Mouse (Mus musculus): ENCODE measurements at regions not wholly inside any gene's neighbourhood (a gene's known extent, or its start where the extent isn't known, plus 50 kb on each side); places are given as distances from the start of the nearest gene placed in this dataset.

DNA sequence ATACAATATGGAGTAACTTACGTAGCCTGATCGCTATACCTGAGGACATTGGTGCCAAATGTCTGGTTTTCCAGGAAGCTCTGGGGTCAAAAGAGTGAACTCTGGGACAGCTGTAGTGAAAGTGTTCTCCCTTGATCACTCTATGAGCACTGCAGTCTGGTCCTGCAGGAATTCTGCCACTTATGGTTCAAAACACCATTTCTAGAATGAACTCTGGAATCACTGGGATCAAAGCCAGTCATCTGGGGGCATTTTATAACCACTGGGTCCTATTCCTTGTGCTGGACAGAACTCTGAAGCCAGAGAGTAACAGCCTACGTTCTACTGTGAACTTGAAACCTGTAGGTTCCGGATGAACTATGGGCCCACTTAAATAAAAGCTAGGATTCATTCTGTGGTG lies 173.5 kb upstream of the Nrip1 start:
- Histone ChIP-seq H3K4me3 (ENCODE audit: control insufficient read depth, low read depth, low read length) (no peak overlapping the region), H3K4me1 (ENCODE audit: control insufficient read depth, insufficient read depth, low read length) (no peaks in the 10 kb centered on the region), H3K27me3 (ENCODE audit: control insufficient read depth, insufficient read depth, low read length) (no peaks in the 10 kb centered on the region), H3K27ac (ENCODE audit: control insufficient read depth, insufficient read depth, low read depth, low read length) (no peak overlapping the region), H3K36me3 (ENCODE audit: control insufficient read depth, insufficient read depth, low read length) (no peaks in the 10 kb centered on the region)
- no peak for TF ChIP-seq POLR2A (IDR thresholded peaks at IDR 0.05; ENCODE audit: control insufficient read depth, low read depth, low read length)

DNA sequence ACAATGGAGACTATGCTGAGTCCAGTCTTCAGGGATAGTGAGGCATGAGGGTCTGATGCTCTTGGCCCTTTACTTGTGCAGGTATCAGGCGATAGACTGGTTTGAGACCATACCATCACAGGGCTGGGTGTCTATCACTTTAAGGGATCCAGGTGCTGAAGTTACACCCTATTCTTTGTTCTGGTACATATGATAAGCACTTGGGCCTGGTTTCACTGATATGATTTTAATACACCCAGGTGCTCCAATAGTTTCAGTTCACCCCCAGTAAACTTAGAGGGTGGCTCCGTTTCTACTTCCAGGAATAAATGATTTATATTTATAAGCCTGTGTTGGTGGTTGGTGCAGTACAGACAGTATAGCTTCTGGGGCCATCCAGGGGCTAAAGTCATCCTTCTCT lies 173.0 kb upstream of the Nrip1 start:
- Histone ChIP-seq H3K4me3 (ENCODE audit: control insufficient read depth, low read depth, low read length) (no peak overlapping the region), H3K27ac (ENCODE audit: control insufficient read depth, insufficient read depth, low read depth, low read length) (no peak overlapping the region), H3K4me1 (ENCODE audit: control insufficient read depth, insufficient read depth, low read length) (no peaks in the 10 kb centered on the region), H3K36me3 (ENCODE audit: control insufficient read depth, insufficient read depth, low read length) (no peaks in the 10 kb centered on the region), H3K27me3 (ENCODE audit: control insufficient read depth, insufficient read depth, low read length) (no peaks in the 10 kb centered on the region)
- TF ChIP-seq POLR2A (IDR thresholded peaks at IDR 0.05; ENCODE audit: control insufficient read depth, low read depth, low read length): no peak
- no peak for TF ChIP-seq CTCF (IDR thresholded peaks at IDR 0.05; ENCODE audit: control insufficient read depth, insufficient read depth, insufficient replicate concordance, low read depth, low read length)

DNA sequence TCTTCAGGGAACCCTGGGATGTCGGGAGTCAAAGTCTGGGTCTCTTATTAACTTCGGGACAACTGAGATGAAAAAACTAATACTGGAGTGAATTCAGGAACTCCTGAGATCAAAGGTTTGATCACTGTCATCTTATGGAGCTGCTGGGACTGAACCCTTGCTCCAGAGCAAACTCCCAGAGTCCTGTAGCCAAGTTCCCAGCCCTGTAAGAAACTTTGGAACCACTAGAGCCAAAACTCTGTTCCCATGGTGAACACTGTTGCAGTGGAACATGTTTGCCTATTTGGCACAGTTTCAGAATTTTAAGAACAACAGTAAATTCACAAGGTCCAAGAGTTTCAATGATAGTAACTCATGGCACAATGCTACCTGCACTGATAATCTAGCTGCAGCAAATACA lies 172.3 kb upstream of the Nrip1 start:
- TF ChIP-seq CTCF (IDR thresholded peaks at IDR 0.05; ENCODE audit: control insufficient read depth, insufficient read depth, insufficient replicate concordance, low read depth, low read length) (no peak), POLR2A (IDR thresholded peaks at IDR 0.05; ENCODE audit: control insufficient read depth, low read depth, low read length) (no peak)

DNA sequence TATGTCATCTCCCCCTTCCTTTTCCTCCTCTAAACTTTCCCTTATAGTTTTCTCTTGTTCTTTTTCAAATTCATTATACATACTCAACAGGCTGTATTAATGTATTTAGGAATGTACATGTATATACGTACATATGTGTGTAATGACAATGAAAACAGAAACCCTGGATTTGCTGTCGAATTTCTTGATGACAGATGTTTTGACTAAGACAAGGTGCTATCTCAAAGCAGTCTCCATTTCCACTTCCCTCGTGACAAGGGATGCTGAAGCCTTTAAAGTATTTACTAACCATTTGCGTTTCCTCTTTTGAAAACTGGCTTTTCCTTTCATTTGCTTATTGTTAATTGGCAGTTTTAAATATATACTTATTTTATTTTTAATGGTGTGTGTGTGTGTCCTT lies 171.3 kb upstream of the Nrip1 start:
- Histone ChIP-seq H3K4me1 (ENCODE audit: control insufficient read depth, insufficient read depth, low read length) (no peaks in the 10 kb centered on the region), H3K4me3 (ENCODE audit: control insufficient read depth, low read depth, low read length) (no peak overlapping the region), H3K36me3 (ENCODE audit: control insufficient read depth, insufficient read depth, low read length) (no peaks in the 10 kb centered on the region), H3K27ac (ENCODE audit: control insufficient read depth, insufficient read depth, low read depth, low read length) (no peak overlapping the region), H3K27me3 (ENCODE audit: control insufficient read depth, insufficient read depth, low read length) (no peaks in the 10 kb centered on the region)
- no peak for TF ChIP-seq CTCF (IDR thresholded peaks at IDR 0.05; ENCODE audit: control insufficient read depth, insufficient read depth, insufficient replicate concordance, low read depth, low read length)
- TF ChIP-seq POLR2A (IDR thresholded peaks at IDR 0.05; ENCODE audit: control insufficient read depth, low read depth, low read length): no peak

More for the DNA sequence above, 172.3 kb upstream of the Nrip1 start:
- no peaks in the 10 kb centered on the region for H3K27me3 ChIP-seq (ENCODE audit: control insufficient read depth, insufficient read depth, low read length)
- H3K36me3 ChIP-seq (ENCODE audit: control insufficient read depth, insufficient read depth, low read length): no peaks in the 10 kb centered on the region
- H3K4me1 ChIP-seq (ENCODE audit: control insufficient read depth, insufficient read depth, low read length): no peaks in the 10 kb centered on the region
- H3K27ac ChIP-seq (ENCODE audit: control insufficient read depth, insufficient read depth, low read depth, low read length): no peak overlapping the region
- H3K4me3 ChIP-seq (ENCODE audit: control insufficient read depth, low read depth, low read length): no peak overlapping the region

DNA sequence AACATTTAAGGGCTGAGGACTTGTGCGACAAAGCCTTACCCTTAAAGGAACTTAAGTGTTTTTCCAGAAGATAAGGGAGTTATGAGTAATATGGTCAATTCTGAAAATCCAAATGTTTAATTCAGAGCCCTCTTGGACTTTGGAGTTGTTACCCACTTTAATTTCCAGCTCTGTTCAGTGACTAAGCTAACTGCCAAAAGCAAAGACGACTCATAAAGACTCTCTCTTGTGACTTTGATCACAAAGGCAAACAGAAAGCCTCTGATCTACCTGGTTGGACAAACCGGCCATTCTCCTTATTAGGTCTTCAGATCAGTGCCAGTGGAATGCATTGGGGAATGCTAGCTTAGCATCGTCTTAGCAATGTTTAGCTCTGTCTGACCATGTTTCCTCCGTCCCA lies 167.3 kb upstream of the Nrip1 start:
- TF ChIP-seq POLR2A (IDR thresholded peaks at IDR 0.05; ENCODE audit: control insufficient read depth, low read depth, low read length): no peak
- no peak for TF ChIP-seq CTCF (IDR thresholded peaks at IDR 0.05; ENCODE audit: control insufficient read depth, insufficient read depth, insufficient replicate concordance, low read depth, low read length)
- Histone ChIP-seq H3K27ac (ENCODE audit: control insufficient read depth, insufficient read depth, low read depth, low read length) (no peak overlapping the region), H3K27me3 (ENCODE audit: control insufficient read depth, insufficient read depth, low read length) (no peaks in the 10 kb centered on the region), H3K36me3 (ENCODE audit: control insufficient read depth, insufficient read depth, low read length) (no peaks in the 10 kb centered on the region), H3K4me1 (ENCODE audit: control insufficient read depth, insufficient read depth, low read length) (no peaks in the 10 kb centered on the region), H3K4me3 (ENCODE audit: control insufficient read depth, low read depth, low read length) (no peak overlapping the region)

DNA sequence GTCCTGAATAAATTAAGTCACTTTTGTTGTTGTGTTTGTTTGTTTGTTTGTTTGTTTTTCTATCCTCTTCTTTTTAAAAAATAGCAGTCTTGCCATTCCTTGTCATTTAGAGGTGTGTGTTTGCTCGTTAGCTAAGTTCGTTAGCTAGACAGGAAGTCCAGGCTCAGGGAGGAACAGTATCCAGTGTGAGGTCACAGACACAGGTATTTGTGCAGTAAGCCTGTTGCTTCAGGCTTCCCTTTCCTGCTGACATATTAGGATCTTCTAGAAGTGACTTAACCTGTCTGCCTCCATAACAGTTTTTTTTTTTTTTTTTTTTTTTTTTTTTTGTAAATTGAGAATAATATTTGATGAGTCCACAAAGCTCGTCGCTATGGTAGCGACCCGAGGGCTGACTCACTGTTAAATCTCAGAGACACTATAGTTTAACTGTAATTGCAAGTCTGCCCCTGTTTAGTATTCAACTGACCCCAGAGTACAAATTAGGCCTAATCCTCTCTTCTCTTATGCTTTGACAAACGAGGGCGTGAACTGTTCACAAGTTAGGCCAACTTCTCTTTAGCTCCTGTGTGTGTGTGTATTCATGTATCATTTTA lies 166.8 kb upstream of the Nrip1 start:
- TF ChIP-seq CTCF (IDR thresholded peaks at IDR 0.05; ENCODE audit: control insufficient read depth, insufficient read depth, insufficient replicate concordance, low read depth, low read length): no peak
- TF ChIP-seq POLR2A (IDR thresholded peaks at IDR 0.05; ENCODE audit: control insufficient read depth, low read depth, low read length): no peak
- Histone ChIP-seq H3K36me3 (ENCODE audit: control insufficient read depth, insufficient read depth, low read length) (no peaks in the 10 kb centered on the region), H3K4me3 (ENCODE audit: control insufficient read depth, low read depth, low read length) (no peak overlapping the region), H3K27ac (ENCODE audit: control insufficient read depth, insufficient read depth, low read depth, low read length) (no peak overlapping the region), H3K4me1 (ENCODE audit: control insufficient read depth, insufficient read depth, low read length) (no peaks in the 10 kb centered on the region), H3K27me3 (ENCODE audit: control insufficient read depth, insufficient read depth, low read length) (no peaks in the 10 kb centered on the region)

DNA sequence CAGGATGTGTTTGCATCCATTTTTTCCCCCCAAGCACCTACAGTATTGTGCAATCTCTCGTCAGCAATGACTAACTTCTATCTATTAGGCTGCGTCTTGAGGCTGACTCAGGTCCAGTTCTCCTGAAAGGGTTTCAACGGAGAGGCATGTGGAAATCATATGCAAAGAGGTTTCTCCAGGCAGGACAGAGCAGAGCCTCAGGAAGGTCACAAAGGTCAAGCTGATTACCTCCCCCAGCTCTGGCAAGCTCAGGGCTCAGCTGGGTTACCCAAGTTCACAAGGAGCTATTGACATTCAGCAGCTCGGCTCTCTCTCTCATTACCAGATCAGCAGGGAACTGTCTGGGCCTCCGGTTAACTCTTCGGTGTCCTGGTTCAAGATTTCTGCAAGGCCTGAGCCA lies 166.0 kb upstream of the Nrip1 start:
- Histone ChIP-seq H3K27ac (ENCODE audit: control insufficient read depth, insufficient read depth, low read depth, low read length) (no peak overlapping the region), H3K27me3 (ENCODE audit: control insufficient read depth, insufficient read depth, low read length) (no peaks in the 10 kb centered on the region), H3K4me3 (ENCODE audit: control insufficient read depth, low read depth, low read length) (no peak overlapping the region), H3K4me1 (ENCODE audit: control insufficient read depth, insufficient read depth, low read length) (no peaks in the 10 kb centered on the region), H3K36me3 (ENCODE audit: control insufficient read depth, insufficient read depth, low read length) (no peaks in the 10 kb centered on the region)
- TF ChIP-seq CTCF (IDR thresholded peaks at IDR 0.05; ENCODE audit: control insufficient read depth, insufficient read depth, insufficient replicate concordance, low read depth, low read length) (no peak), POLR2A (IDR thresholded peaks at IDR 0.05; ENCODE audit: control insufficient read depth, low read depth, low read length) (no peak)

DNA sequence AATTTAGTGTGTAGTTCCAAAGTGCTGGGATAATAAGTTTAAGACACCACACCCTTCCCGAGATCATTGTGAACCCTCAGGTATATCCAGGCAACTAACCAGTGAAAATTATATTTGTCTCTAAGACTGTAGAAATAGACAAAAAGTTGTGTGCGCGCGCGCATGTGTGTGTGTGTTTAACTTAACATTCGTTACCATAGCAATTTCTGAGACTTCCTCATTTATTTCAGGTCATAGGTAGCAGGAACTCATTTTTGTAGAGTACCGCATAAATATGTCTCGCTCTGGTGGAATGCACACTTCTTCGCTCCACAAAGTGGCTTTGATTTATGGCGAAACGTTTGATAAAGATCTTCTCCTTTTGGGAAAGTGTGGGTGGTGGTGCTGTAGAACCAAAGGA lies 164.2 kb upstream of the Nrip1 start:
- H3K4me1 ChIP-seq (ENCODE audit: control insufficient read depth, insufficient read depth, low read length): peaks cover 2% of the 10 kb centered on the region; the same call in 1 of the 2 replicates
- H3K4me3 ChIP-seq (ENCODE audit: control insufficient read depth, low read depth, low read length): no peak overlapping the region
- H3K36me3 ChIP-seq (ENCODE audit: control insufficient read depth, insufficient read depth, low read length): no peaks in the 10 kb centered on the region
- no peak overlapping the region for H3K27ac ChIP-seq (ENCODE audit: control insufficient read depth, insufficient read depth, low read depth, low read length)
- TF ChIP-seq POLR2A (IDR thresholded peaks at IDR 0.05; ENCODE audit: control insufficient read depth, low read depth, low read length) (no peak), CTCF (IDR thresholded peaks at IDR 0.05; ENCODE audit: control insufficient read depth, insufficient read depth, insufficient replicate concordance, low read depth, low read length) (no peak)
- H3K27me3 ChIP-seq (ENCODE audit: control insufficient read depth, insufficient read depth, low read length): no peaks in the 10 kb centered on the region
